Mouse (Mus musculus): ENCODE results near the gene Pomc.
"Not testable (repeated sequence)": the region's sequence is repeated elsewhere in the genome, so short reads cannot be mapped to it uniquely, and the experiment has no call there.

The Pomc gene

DNA sequence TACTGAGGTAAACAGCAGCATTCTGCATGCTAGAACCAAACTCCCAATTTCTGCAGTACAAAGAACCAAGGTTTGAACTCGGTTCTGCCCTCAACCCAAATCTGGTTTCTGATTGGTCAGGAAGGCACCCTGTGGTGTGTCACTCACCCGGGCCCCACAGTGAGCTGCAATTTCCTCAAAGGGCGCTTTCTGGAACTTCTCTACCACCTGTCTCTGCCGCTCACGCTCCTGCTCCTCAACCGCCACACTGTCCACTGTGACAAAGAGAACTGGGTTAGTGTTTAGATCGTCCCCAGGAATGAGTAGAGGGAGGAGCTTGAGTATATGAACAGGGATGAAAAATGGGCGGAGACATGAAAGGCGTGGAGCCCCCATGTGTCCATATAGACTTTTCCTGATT is 13.6 kb downstream of the Pomc start:
- no peak for DNase-seq

GRCm38 (mm10) chr12:3973169-3973568 is 18.4 kb downstream of the Pomc start:
- DNase-seq: not testable (repeated sequence)

- no peak for DNase-seq
Measured at GRCm38 (mm10) chr12:3980991-3981349, 26.2 kb downstream of the Pomc start.

DNA sequence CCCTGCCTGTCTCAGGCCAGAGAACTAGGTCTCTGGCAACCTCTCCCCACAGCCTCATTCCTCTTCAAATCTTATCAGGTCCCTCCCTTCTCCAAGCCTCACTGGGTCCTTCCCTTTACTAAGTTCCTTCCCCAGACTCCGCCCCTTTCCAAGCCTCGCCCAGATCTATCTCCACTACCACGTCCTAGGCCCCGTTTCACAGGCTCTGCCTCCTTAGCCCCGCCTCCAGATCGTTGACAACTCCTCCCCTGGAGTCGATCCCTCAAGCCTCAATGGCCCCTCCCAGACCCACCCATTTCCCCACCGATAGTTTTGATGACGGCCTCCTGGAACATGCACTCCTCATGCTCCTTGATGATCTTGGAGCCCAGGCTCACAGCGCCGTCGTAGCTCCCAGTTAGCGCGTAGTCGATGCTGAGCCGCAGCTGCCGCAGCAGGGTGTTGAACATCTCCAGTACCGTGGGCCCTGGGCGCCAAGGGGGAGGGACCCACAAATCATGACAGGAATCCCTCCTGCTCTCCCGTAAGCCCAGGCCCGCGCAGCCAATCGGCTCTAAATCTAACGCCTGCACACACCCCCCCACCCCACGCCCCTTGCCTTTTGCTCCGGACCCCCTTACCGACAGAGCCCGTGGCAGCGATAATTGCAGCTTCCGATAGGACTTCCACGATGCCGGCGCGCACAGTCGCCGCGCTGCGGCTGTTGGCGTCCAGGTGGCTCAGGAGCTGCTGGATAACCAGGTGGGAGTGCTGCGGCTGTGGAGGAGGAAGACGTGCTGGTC is 26.8 kb downstream of the Pomc start:
- DNase-seq: peak; percentile 74 to 87

DNA sequence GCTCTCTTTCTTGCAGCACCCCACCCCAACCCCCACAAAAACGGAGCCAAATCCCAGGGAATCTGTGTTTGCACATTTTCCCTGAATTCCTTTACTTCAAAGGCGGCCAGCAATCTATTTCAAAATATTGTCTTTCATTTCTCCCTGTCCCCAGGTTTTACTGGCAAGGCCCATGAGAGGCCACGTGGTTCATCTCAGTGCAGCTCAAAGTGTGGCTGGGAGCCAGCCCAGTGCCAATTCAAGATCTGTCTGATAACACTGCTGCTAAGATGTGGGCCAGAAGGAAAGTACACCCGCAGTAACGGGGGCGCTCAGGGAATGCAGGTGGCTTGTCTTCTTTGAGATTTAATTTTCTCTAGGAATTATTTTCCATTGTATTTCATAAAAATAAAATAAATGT is 27.5 kb downstream of the Pomc start:
- DNase-seq: peak; percentile 80 to 83

DNA sequence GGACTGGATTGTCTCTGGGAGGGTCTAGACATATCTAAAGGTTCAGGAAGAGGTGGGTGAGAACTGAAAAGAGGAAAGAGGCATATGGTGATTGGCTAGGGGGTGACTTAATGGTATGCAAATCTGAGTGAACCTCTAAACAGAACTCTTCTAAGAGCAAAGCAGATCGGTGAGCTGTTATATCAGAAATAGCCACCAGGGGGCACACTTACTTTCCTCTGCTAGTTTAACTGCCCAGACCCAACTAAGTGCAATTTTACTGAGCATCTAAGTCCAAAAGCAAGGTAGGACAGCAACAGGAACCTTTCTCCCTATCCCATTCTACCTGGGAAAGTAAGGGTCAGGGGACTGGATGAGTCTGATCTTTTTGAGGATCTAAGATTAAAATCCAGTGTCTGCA is 29.0 kb downstream of the Pomc start:
- DNase-seq: peak; percentile 85 to 92

DNA sequence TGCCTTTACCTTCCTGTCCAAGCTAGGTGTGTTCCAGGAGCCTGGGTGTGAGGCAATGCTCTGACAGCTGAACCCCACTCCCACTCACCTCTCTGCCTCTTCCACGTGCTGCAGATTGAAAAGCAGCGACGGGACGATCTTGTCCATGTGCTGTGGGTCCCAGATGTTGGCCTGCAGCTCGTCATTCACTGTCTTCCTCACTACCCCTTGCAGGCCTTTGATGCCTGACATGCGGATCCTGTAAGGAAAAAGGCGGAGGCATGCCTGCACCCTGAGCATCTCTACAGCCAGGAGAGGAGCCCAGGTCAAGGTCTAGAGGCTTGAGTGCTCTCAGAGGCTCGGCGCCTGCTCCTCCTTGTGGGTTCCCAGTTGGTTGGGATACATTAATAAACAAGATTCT is 29.7 kb downstream of the Pomc start:
- DNase-seq: no peak

DNA sequence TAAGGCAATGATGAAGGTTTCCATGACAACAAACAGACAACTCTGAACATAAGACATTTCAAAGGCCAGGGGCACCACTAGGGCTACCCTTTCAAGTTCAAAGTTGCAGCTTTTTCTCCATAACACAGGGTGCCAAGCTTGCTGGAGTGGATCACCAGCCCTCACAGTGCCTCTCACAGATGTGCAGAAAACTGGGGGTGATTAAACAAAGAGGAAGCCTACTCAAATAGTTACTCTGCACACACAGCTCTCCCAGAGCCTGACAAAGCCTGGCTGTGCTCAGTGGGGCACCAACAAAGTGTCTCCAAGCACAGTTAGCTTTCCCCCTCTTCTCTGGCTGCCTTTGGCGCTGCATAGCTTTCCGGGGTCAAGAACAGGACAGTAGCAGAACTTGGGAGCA is 35.2 kb downstream of the Pomc start:
- no peak for DNase-seq

- DNase-seq: no peak
Measured at GRCm38 (mm10) chr12:3991047-3991446, 36.3 kb downstream of the Pomc start.

DNA sequence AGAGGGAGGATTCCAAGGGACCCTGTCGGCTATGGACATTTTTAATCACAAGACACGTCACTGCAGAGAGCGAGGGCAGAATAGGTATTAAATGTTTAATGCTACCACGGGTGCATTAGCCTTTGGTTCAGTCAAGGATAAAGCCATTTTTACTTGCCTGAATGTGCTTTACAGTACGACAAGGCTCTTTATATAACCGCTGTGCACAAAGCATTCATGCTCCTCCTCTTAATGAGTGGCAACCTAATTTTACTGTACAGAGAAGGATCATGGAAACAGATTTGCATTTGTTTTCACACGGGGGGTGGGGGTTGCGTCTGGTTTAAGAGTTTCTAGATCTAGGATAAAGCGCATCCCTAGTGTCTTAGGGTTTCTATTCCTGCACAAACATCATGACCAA is 42.0 kb downstream of the Pomc start:
- DNase-seq: no peak

DNA sequence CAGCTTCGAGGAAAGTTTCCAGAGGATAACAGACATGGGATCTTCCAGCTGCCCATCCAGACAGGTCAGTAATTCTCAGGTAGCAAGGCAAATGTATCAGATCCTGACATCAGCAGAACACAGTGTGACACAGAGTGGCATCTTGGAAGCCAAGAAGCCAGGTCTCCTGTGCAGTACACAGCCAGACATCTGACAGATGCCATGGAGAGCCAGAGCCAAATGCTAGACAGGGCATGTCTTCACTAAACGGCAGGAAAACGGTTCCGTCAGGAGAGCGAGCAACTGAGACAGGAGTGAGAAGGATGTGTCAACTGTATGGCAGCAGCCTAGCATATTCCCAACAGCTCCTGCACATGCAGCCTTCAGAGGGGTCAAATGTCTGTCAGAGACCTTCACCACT is 45.7 kb downstream of the Pomc start:
- DNase-seq: peak in 1 of 2 experiments; percentile 37

GRCm38 (mm10) chr12:4004648-4005047 is 49.9 kb downstream of the Pomc start:
- no peak for DNase-seq

GRCm38 (mm10) chr12:4006079-4006478 is 51.3 kb downstream of the Pomc start:
- DNase-seq: peak; percentile 85 to 90

- peak; percentile 69 to 76 for DNase-seq
Measured at GRCm38 (mm10) chr12:4007181-4007580, 52.4 kb downstream of the Pomc start.

DNA sequence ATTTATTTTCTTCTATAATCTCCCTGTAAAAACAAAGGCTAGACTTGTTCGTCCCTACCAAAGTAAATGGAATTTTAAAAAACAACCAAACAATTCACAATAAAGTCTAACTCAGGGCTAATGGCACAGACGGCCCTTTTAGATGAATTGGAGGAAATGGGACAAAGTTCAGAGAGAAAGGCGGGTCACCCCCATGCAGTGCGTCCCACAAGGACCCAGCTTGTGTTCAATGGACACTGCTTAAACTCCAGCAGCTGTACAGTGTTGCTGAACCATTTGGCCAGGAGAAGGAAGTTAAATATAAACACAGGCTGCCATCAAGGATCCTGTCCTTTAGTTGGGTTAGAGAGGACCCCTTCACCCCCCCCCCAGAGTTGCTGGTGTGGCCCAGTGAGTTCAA is 53.0 kb downstream of the Pomc start:
- DNase-seq: no peak

GRCm38 (mm10) chr12:4008731-4009130 is 54.0 kb downstream of the Pomc start:
- peak; percentile 84 to 92 for DNase-seq
